Mouse (Mus musculus) ES-E14 (cell line): ENCODE measurements at regions not wholly inside any gene's neighbourhood (a gene's known extent, or its start where the extent isn't known, plus 50 kb on each side); places are given as distances from the start of the nearest gene placed in this dataset.

ENCODE experiments used
- CHD2 ChIP-seq: IDR thresholded peaks from 2 replicates; pipeline ENCODE4 v1.6.1; 2014; ENCODE audit warnings: mild to moderate bottlenecking, low read depth, low read length, inconsistent platforms
- HCFC1 ChIP-seq: IDR thresholded peaks from 2 replicates; pipeline ENCODE4 v1.6.1; 2012; ENCODE audit warnings: low read length, inconsistent platforms, borderline replicate concordance; ENCODE audit not compliant: insufficient read depth
- MAFK ChIP-seq: IDR thresholded peaks from 2 replicates; pipeline ENCODE4 v1.6.1; 2014; ENCODE audit warnings: mild to moderate bottlenecking, low read depth, low read length, inconsistent platforms; ENCODE audit not compliant: insufficient read depth
- ZC3H11A ChIP-seq: IDR thresholded peaks from 2 replicates; pipeline ENCODE4 v1.6.1; 2012; ENCODE audit warnings: low read depth, mild to moderate bottlenecking, inconsistent platforms, low read length, borderline replicate concordance

DNA sequence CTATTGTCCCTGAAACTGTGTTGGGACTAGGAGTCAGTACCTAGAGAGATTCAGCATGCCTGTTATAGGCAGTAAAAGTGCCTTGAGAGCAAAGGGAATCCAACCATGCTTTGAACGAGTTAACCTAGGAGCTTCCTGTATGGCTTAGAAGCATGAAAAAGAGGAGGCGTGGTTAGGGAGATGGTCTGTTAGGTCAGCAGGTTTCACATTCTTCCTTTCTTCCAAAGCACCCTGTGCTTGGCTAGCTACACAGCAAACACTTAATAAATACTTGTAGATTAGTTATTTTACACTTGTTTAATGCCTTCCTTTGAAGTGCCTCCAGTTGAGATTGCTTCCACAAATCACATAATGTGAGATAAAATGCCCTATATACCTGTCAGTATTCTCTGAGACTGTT lies 284.9 kb upstream of the Adgra3 start:
- TF ChIP-seq ZC3H11A (no peak), MAFK (no peak), CHD2 (no peak), HCFC1 (no peak)
